Mouse (Mus musculus): ENCODE data around the gene Gpr18.

Gene Gpr18

GRCm38 (mm10) chr14:121915621-121916020 lies at the start of gene Gpr18:
Gene Gpr18, minus strand, starts transcription at chr14:121915781.
- no peak for DNase-seq (ENCODE audit: low read depth)

GRCm38 (mm10) chr14:121964990-121965389 lies 49.4 kb upstream of the Gpr18 start, which contains the start of gene Gpr183:
Gene Gpr183, minus strand, starts transcription at chr14:121965195.
- no peak for DNase-seq (ENCODE audit: low read depth)

- DNase-seq (ENCODE audit: low read depth), result no peak
Measured at GRCm38 (mm10) chr14:121963942-121964335, 48.4 kb upstream of the Gpr18 start.

- DNase-seq (ENCODE audit: low read depth), result no peak
Measured at GRCm38 (mm10) chr14:121963251-121963941, 47.8 kb upstream of the Gpr18 start.

- DNase-seq (ENCODE audit: low read depth), result no peak
Measured at GRCm38 (mm10) chr14:121962128-121962890, 46.7 kb upstream of the Gpr18 start.

GRCm38 (mm10) chr14:121961496-121962127 lies 46.0 kb upstream of the Gpr18 start:
- no peak for DNase-seq (ENCODE audit: low read depth)

- DNase-seq (ENCODE audit: low read depth), result no peak
Measured at GRCm38 (mm10) chr14:121960997-121961396, 45.4 kb upstream of the Gpr18 start.

- no peak for DNase-seq (ENCODE audit: low read depth)
Measured at GRCm38 (mm10) chr14:121960531-121960930, 45.0 kb upstream of the Gpr18 start.

GRCm38 (mm10) chr14:121960031-121960430 lies 44.5 kb upstream of the Gpr18 start:
- DNase-seq (ENCODE audit: low read depth), result no peak

- DNase-seq (ENCODE audit: low read depth), result no peak
Measured at GRCm38 (mm10) chr14:121959538-121959980, 44.0 kb upstream of the Gpr18 start.

GRCm38 (mm10) chr14:121958751-121959537 lies 43.4 kb upstream of the Gpr18 start:
- no peak for DNase-seq (ENCODE audit: low read depth)

GRCm38 (mm10) chr14:121958041-121958750 lies 42.6 kb upstream of the Gpr18 start:
- no peak for DNase-seq (ENCODE audit: low read depth)

- DNase-seq (ENCODE audit: low read depth), result no peak
Measured at GRCm38 (mm10) chr14:121957176-121957871, 41.7 kb upstream of the Gpr18 start.

GRCm38 (mm10) chr14:121956291-121956690 lies 40.7 kb upstream of the Gpr18 start:
- DNase-seq (ENCODE audit: low read depth), result no peak

- DNase-seq (ENCODE audit: low read depth), result no peak
Measured at GRCm38 (mm10) chr14:121955176-121955795, 39.7 kb upstream of the Gpr18 start.

GRCm38 (mm10) chr14:121954608-121955007 lies 39.0 kb upstream of the Gpr18 start:
- DNase-seq (ENCODE audit: low read depth), result no peak

GRCm38 (mm10) chr14:121954129-121954528 lies 38.5 kb upstream of the Gpr18 start:
- DNase-seq (ENCODE audit: low read depth), result no peak

GRCm38 (mm10) chr14:121952046-121952400 lies 36.4 kb upstream of the Gpr18 start:
- DNase-seq (ENCODE audit: low read depth), result no peak

- DNase-seq (ENCODE audit: low read depth), result no peak
Measured at GRCm38 (mm10) chr14:121951399-121952045, 35.9 kb upstream of the Gpr18 start.

- no peak for DNase-seq (ENCODE audit: low read depth)
Measured at GRCm38 (mm10) chr14:121949897-121950296, 34.3 kb upstream of the Gpr18 start.
